Comparison of ENCODE assay signal across 27 mouse cellular contexts in the genomic region with DNA sequence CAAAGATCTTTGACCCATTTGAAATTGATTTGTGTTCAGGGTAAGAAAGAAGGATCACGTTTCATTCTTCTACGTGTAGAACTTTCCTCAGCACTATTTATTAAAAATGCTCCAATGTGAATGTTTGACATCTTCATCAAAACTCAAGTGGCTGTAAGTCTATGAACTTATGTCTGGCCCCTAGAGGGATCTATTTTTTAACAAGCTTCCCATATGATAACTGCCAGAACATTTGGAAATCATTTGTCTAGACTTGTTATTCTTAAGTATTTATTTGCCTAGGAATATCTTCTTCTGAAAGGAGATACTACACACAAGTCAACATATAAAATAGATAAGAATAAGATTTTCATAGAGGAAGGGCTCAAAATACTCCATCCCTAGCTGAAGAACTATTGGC.
"Had no signal": no experiment of that assay in that cellular context is flagged by ENCODE, and none has a peak within 500 bp of the region (broad histone marks: within the 10 kb centered on the region; RNA-seq: fewer than 3 reads in every experiment).

No protein-coding gene starts in this region.

- H3K27me3 ChIP-seq: heart, embryonic 13.5 days; heart, embryonic 15.5 days; hindbrain, embryonic 13.5 days; intestine, embryonic 15.5 days; limb, embryonic 13.5 days; liver, embryonic 13.5 days; liver, embryonic 15.5 days had no signal

- H3K4me2 ChIP-seq: heart, embryonic 11.5 days; heart, embryonic 13.5 days; heart, embryonic 15.5 days; hindbrain, embryonic 13.5 days; intestine, embryonic 15.5 days; limb, embryonic 13.5 days; liver, embryonic 11.5 days; liver, embryonic 13.5 days; liver, embryonic 15.5 days had no signal

- DNase-seq: gastrocnemius, postnatal 14 days; gastrocnemius, postnatal 36 days; heart, adult 11 months; heart, adult 2 months; heart, postnatal 14 days; heart, postnatal 36 days; kidney, adult 8-10 months; kidney, postnatal 10 days; kidney, postnatal 25 days; kidney, postnatal 4 days; layer of hippocampus, postnatal 36 days; liver; liver, embryonic 13.5 days; liver, postnatal 0 days; lung, adult 2 months had no signal

- H3K36me3 ChIP-seq: heart, embryonic 13.5 days; heart, embryonic 15.5 days; hindbrain, embryonic 13.5 days; intestine, embryonic 15.5 days; limb, embryonic 13.5 days; liver, embryonic 13.5 days; liver, embryonic 15.5 days had no signal

- ATAC-seq: hindbrain, embryonic 16.5 days; inflammation-experienced regulatory T-cells, adult 6 months; intestine, embryonic 15.5 days; intestine, postnatal 0 days; liver, postnatal 0 days had no signal

- H3K4me3 ChIP-seq: heart, adult 2 months; heart, embryonic 13.5 days; heart, embryonic 15.5 days; hindbrain, embryonic 13.5 days; intestine, embryonic 15.5 days; layer of hippocampus, adult 2 months; limb, embryonic 13.5 days; liver, embryonic 13.5 days; liver, embryonic 15.5 days had no signal

- H3K4me1 ChIP-seq: heart, embryonic 15.5 days; hindbrain, embryonic 13.5 days; intestine, embryonic 15.5 days; liver, embryonic 13.5 days; liver, embryonic 15.5 days had no signal

- H3K9ac ChIP-seq: heart, embryonic 13.5 days; heart, embryonic 15.5 days; hindbrain, embryonic 13.5 days; intestine, embryonic 15.5 days; limb, embryonic 13.5 days; liver, embryonic 13.5 days; liver, embryonic 15.5 days; liver, postnatal 0 days had no signal

- H3K9me3 ChIP-seq: heart, embryonic 13.5 days; heart, embryonic 15.5 days; hindbrain, embryonic 13.5 days; intestine, embryonic 15.5 days; limb, embryonic 13.5 days; liver, embryonic 13.5 days; liver, embryonic 15.5 days had no signal

- H3K27ac ChIP-seq: heart, adult 2 months; heart, embryonic 13.5 days; heart, embryonic 15.5 days; hindbrain, embryonic 13.5 days; intestine, embryonic 15.5 days; layer of hippocampus, adult 2 months; limb, embryonic 13.5 days; liver, embryonic 13.5 days; liver, embryonic 15.5 days had no signal
